Mouse (Mus musculus) forebrain, embryonic 14.5 days (tissue): ENCODE data around the gene Actb. TPM values are rescaled to one million over a fixed set of nuclear protein-coding genes. Genes with fewer than 3 reads are reported as not detected.

Source experiments
- ATAC-seq: fragments of 200-750 bp; cut with Nextera tagmentation; 2 replicates; pipeline ENCODE4 v1.8.0; 2017; ENCODE audit warnings: mild to moderate bottlenecking, moderate library complexity
- DNase-seq: peaks from one replicate; pipeline ENCODE4 v3.0.0-alpha.2; 2015; ENCODE audit warnings: low spot score
- H3K27ac ChIP-seq: fragments of 300-500 bp; sonication (generic); 2 replicates; pipeline ENCODE4 v1.5.1; 2014; ENCODE audit warnings: low read depth, mild to moderate bottlenecking, control low read depth, low read length, moderate library complexity
- H3K27me3 ChIP-seq: fragments of 300-500 bp; sonication (generic); replicated peaks from 2 replicates; pipeline ENCODE4 v1.6.1; 2014; ENCODE audit warnings: low read length, control low read depth, mixed read lengths; ENCODE audit not compliant: control insufficient read depth, insufficient read depth
- H3K36me3 ChIP-seq: fragments of 300-500 bp; sonication (generic); 2 replicates; pipeline ENCODE4 v1.6.1; 2014; ENCODE audit warnings: low read length, control low read depth; ENCODE audit not compliant: control insufficient read depth, insufficient read depth
- H3K4me1 ChIP-seq: fragments of 300-500 bp; sonication (generic); 2 replicates; pipeline ENCODE4 v1.6.1; 2014; ENCODE audit warnings: antibody characterized with exemption, low read length, control low read depth; ENCODE audit not compliant: control insufficient read depth, insufficient read depth
- H3K4me2 ChIP-seq: fragments of 300-500 bp; sonication (generic); 2 replicates; pipeline ENCODE4 v1.6.1; 2014; ENCODE audit warnings: mild to moderate bottlenecking, control low read depth, low read length
- H3K4me3 ChIP-seq: fragments of 300-500 bp; sonication (generic); 2 replicates; pipeline ENCODE4 v1.5.1; 2014; ENCODE audit warnings: low read depth, low read length, control low read depth
- H3K9ac ChIP-seq: fragments of 300-500 bp; sonication (generic); 2 replicates; pipeline ENCODE4 v1.6.1; 2014; ENCODE audit warnings: mild to moderate bottlenecking, low read length, control low read depth, moderate library complexity
- H3K9me3 ChIP-seq: fragments of 300-500 bp; sonication (generic); replicated peaks from 2 replicates; pipeline ENCODE4 v1.6.1; 2016; ENCODE audit warnings: low read length, control low read depth, mixed read lengths; ENCODE audit not compliant: control insufficient read depth
- WGBS: fragments of 180-500 bp; shearing (Covaris S2); extraction: QIAGEN DNeasy Blood & Tissue Kit; methylation state at CpG from one replicate; pipeline ENCODE4 v1.1.7; 2014; 5-methylcytosine and 5-hydroxymethylcytosine counted together
- polyA plus RNA-seq: library from polyadenylated mRNA; unstranded; fragments of >200 nt; fragmentation: Nextera tagmentation; extraction: Ambion mirVana; gene quantifications from 2 replicates; pipeline ENCODE4 v1.2.1, GENCODE M21; 2014

Actb gene
- polyA plus RNA-seq, 1 experiment from 2014 or later: 18,122 TPM

GRCm38 (mm10) chr5:142869463-142869862 lies 37.1 kb downstream of the Actb start:
- Histone ChIP-seq H3K4me2 (no peak overlapping the region), H3K9ac (no peak overlapping the region), H3K27me3 (no peaks in the 10 kb centered on the region), H3K9me3 (no peaks in the 10 kb centered on the region), H3K27ac (peak overlapping the region; percentile 79; the same call in 1 of the 2 replicates), H3K36me3 (peaks cover 20% of the 10 kb centered on the region), H3K4me1 (peaks cover 10% of the 10 kb centered on the region), H3K4me3 (no peak overlapping the region)
- WGBS: 38% methylated on average over 13 of the region's 13 CpGs
- peak; percentile 90 for ATAC-seq
- DNase-seq: peak; percentile 94

- Histone ChIP-seq H3K4me1 (peaks cover 4% of the 10 kb centered on the region), H3K4me3 (no peak overlapping the region), H3K27me3 (no peaks in the 10 kb centered on the region), H3K9ac (no peak overlapping the region; the same call in 1 of the 2 replicates), H3K36me3 (no peaks in the 10 kb centered on the region), H3K4me2 (peak overlapping the region; percentile 23; the same call in 1 of the 2 replicates), H3K9me3 (no peaks in the 10 kb centered on the region), H3K27ac (peak overlapping the region; percentile 87)
- peak; percentile 95 for DNase-seq
- 12% methylated on average over 16 of the region's 16 CpGs for WGBS
- peak; percentile 86 for ATAC-seq
Observed at GRCm38 (mm10) chr5:142857763-142858229, 48.8 kb downstream of the Actb start.

GRCm38 (mm10) chr5:142856408-142856807 lies 50.1 kb downstream of the Actb start:
- no peak for DNase-seq
- no peak overlapping the region for H3K4me3 ChIP-seq
- H3K4me2 ChIP-seq: no peak overlapping the region
- H3K4me1 ChIP-seq: peaks cover 4% of the 10 kb centered on the region
- H3K27me3 ChIP-seq: no peaks in the 10 kb centered on the region
- no peak overlapping the region for H3K9ac ChIP-seq
- H3K36me3 ChIP-seq: no peaks in the 10 kb centered on the region
- no peaks in the 10 kb centered on the region for H3K9me3 ChIP-seq
- no peak for ATAC-seq
- H3K27ac ChIP-seq: no peak overlapping the region
- WGBS: 80% methylated on average over 4 of the region's 4 CpGs

- H3K9ac ChIP-seq: no peak overlapping the region
- H3K27me3 ChIP-seq: no peaks in the 10 kb centered on the region
- WGBS: 69% methylated on average over 10 of the region's 10 CpGs
- peaks cover 4% of the 10 kb centered on the region for H3K4me1 ChIP-seq
- no peaks in the 10 kb centered on the region for H3K36me3 ChIP-seq
- no peak overlapping the region for H3K4me3 ChIP-seq
- no peak overlapping the region for H3K27ac ChIP-seq
- peak; percentile 75 for DNase-seq
- no peaks in the 10 kb centered on the region for H3K9me3 ChIP-seq
- H3K4me2 ChIP-seq: no peak overlapping the region
- no peak for ATAC-seq
Observed at GRCm38 (mm10) chr5:142854877-142855276, 51.7 kb downstream of the Actb start.

GRCm38 (mm10) chr5:142853585-142853984 lies 53.0 kb downstream of the Actb start:
- 88% methylated on average over 6 of the region's 6 CpGs for WGBS
- Histone ChIP-seq H3K36me3 (no peaks in the 10 kb centered on the region), H3K27me3 (no peaks in the 10 kb centered on the region), H3K9me3 (no peaks in the 10 kb centered on the region), H3K4me2 (no peak overlapping the region), H3K9ac (no peak overlapping the region), H3K27ac (no peak overlapping the region), H3K4me3 (no peak overlapping the region), H3K4me1 (peaks cover 4% of the 10 kb centered on the region)
- DNase-seq (no peak), ATAC-seq (no peak)

Other genes with a start within 250 kb of the Actb start
- gene Slc29a4, start 214.2 kb downstream of the Actb start, polyA plus RNA-seq: 50.4 and 69.7 TPM in 2 replicates
- gene Tnrc18, start 89.1 kb downstream of the Actb start, polyA plus RNA-seq: 27.5 and 36.6 TPM in 2 replicates
- 14.5 and 20.8 TPM in 2 replicates for gene Fbxl18, start 11.3 kb downstream of the Actb start, polyA plus RNA-seq
- gene Fscn1, start 53.6 kb upstream of the Actb start, polyA plus RNA-seq: 477 and 560 TPM in 2 replicates
- 26.9 and 38.6 TPM in 2 replicates for gene Rnf216, start 206.2 kb upstream of the Actb start, polyA plus RNA-seq
- gene Olfr718-ps1, start 240.8 kb upstream of the Actb start, polyA plus RNA-seq: not detected in 2 replicates